ENCODE assay signal across 11 mouse cellular contexts in genomic region chr8:46480533-46480900, GRCm38 (mm10). TPM values are rescaled to one million over a fixed set of nuclear protein-coding genes. Genes with fewer than 3 reads are reported as not detected.
DNase-seq lines count a peak whose midpoint lies in the region; ATAC-seq and TF ChIP-seq lines count a peak whose summit lies in the region.
"Had no signal": no experiment of that assay in that cellular context is flagged by ENCODE, and none has a peak within 500 bp of the region (broad histone marks: within the 10 kb centered on the region; RNA-seq: fewer than 3 reads in every experiment).

No protein-coding gene starts in this region.

- H3K27ac ChIP-seq in hindbrain, embryonic 13.5 days: 0 out of 2 replicates have a peak overlapping the region, but pooled peaks have one; percentile 1
- H3K27ac ChIP-seq in hindbrain, postnatal 0 days: no peak overlapping the region
- H3K27ac ChIP-seq in bone marrow, adult 2 months (ENCODE audit: control insufficient read depth, insufficient read depth, low read depth, low read length, poor library complexity): peak overlapping the region; percentile 26
- peak overlapping the region; percentile 72 for H3K27ac ChIP-seq in heart, embryonic 16.5 days (ENCODE audit: low read length)
- H3K27ac ChIP-seq in liver, embryonic 16.5 days (ENCODE audit: low read length): peak overlapping the region; percentile 77
- H3K27ac ChIP-seq: limb, embryonic 15.5 days had no signal

- DNase-seq in hindbrain, postnatal 0 days (ENCODE audit: low spot score): no peak
- no peak for DNase-seq in adrenal gland, postnatal 10 days
- no peak for DNase-seq in yolk sac, embryonic 10.5 days (ENCODE audit: low spot score)
- DNase-seq: adrenal gland, postnatal 14 days; cerebellum, adult 11 months; thymus, adult 2 months had no signal

- no peak overlapping the region for H3K9ac ChIP-seq in hindbrain, embryonic 13.5 days
- H3K9ac ChIP-seq in hindbrain, postnatal 0 days (replicated peaks; ENCODE audit: low read length): no peak overlapping the region
- peak overlapping the region; percentile 52 for H3K9ac ChIP-seq in heart, embryonic 16.5 days (ENCODE audit: low read length)
- peak overlapping the region; percentile 37; the same call in 1 of the 2 replicates for H3K9ac ChIP-seq in liver, embryonic 16.5 days (ENCODE audit: low read depth, low read length)
- H3K9ac ChIP-seq: limb, embryonic 15.5 days had no signal

- H3K4me3 ChIP-seq in hindbrain, embryonic 13.5 days: no peak overlapping the region
- no peak overlapping the region for H3K4me3 ChIP-seq in hindbrain, postnatal 0 days (ENCODE audit: low read length)
- no peak overlapping the region for H3K4me3 ChIP-seq in bone marrow, adult 2 months (replicated peaks; ENCODE audit: control insufficient read depth, low read depth, low read length)
- no peak overlapping the region for H3K4me3 ChIP-seq in heart, embryonic 16.5 days (ENCODE audit: low read length)
- H3K4me3 ChIP-seq in liver, embryonic 16.5 days (ENCODE audit: low read depth, low read length): no peak overlapping the region
- H3K4me3 ChIP-seq: limb, embryonic 15.5 days had no signal

- H3K9me3 ChIP-seq in hindbrain, embryonic 13.5 days: no peaks in the 10 kb centered on the region
- H3K9me3 ChIP-seq in hindbrain, postnatal 0 days (ENCODE audit: low read length): no peaks in the 10 kb centered on the region
- H3K9me3 ChIP-seq in heart, embryonic 16.5 days (replicated peaks; ENCODE audit: control insufficient read depth, low read length): no peaks in the 10 kb centered on the region
- no peaks in the 10 kb centered on the region for H3K9me3 ChIP-seq in liver, embryonic 16.5 days (replicated peaks; ENCODE audit: control insufficient read depth, low read length)
- H3K9me3 ChIP-seq: limb, embryonic 15.5 days had no signal

- ATAC-seq in hindbrain, embryonic 13.5 days (ENCODE audit: low FRiP score): no peak
- ATAC-seq in hindbrain, postnatal 0 days: no peak
- no peak for ATAC-seq in heart, embryonic 16.5 days (replicated peaks; ENCODE audit: extremely low read depth, insufficient read depth, low FRiP score)
- no peak for ATAC-seq in liver, embryonic 16.5 days (ENCODE audit: low read depth)

- peaks cover 10% of the 10 kb centered on the region; the same call in 1 of the 2 replicates for H3K27me3 ChIP-seq in hindbrain, embryonic 13.5 days
- H3K27me3 ChIP-seq in hindbrain, postnatal 0 days (ENCODE audit: insufficient read depth, low read length): no peaks in the 10 kb centered on the region
- H3K27me3 ChIP-seq in heart, embryonic 16.5 days (ENCODE audit: control insufficient read depth, insufficient read depth, low read length): no peaks in the 10 kb centered on the region
- no peaks in the 10 kb centered on the region for H3K27me3 ChIP-seq in liver, embryonic 16.5 days (ENCODE audit: control insufficient read depth, insufficient read depth, low read depth, low read length)
- H3K27me3 ChIP-seq: limb, embryonic 15.5 days had no signal

- TF ChIP-seq POLR2A in bone marrow, adult 2 months (IDR thresholded peaks at IDR 0.05; ENCODE audit: borderline replicate concordance, control insufficient read depth, low read depth, low read length): no peak

- no peak for TF ChIP-seq CTCF in hindbrain, postnatal 0 days (IDR thresholded peaks at IDR 0.05; ENCODE audit: low read depth)
- no peak for TF ChIP-seq CTCF in bone marrow, adult 2 months (IDR thresholded peaks at IDR 0.05; ENCODE audit: control insufficient read depth, insufficient read depth, low read length)

- no peaks in the 10 kb centered on the region for H3K36me3 ChIP-seq in hindbrain, embryonic 13.5 days
- no peaks in the 10 kb centered on the region for H3K36me3 ChIP-seq in hindbrain, postnatal 0 days (ENCODE audit: insufficient read depth, low read length)
- 0 out of 2 replicates have a peak, but pooled peaks cover 3% of the 10 kb centered on the region for H3K36me3 ChIP-seq in heart, embryonic 16.5 days (ENCODE audit: control insufficient read depth, insufficient read depth)
- no peaks in the 10 kb centered on the region; the same call in 1 of the 2 replicates for H3K36me3 ChIP-seq in liver, embryonic 16.5 days (ENCODE audit: control insufficient read depth, insufficient read depth)
- H3K36me3 ChIP-seq: limb, embryonic 15.5 days had no signal

- no peak overlapping the region for H3K4me2 ChIP-seq in hindbrain, embryonic 13.5 days
- no peak overlapping the region for H3K4me2 ChIP-seq in hindbrain, postnatal 0 days (ENCODE audit: low read depth, low read length)
- no peak overlapping the region for H3K4me2 ChIP-seq in heart, embryonic 16.5 days (ENCODE audit: low read depth, low read length)
- H3K4me2 ChIP-seq in liver, embryonic 16.5 days (ENCODE audit: low read depth, low read length): peak overlapping the region; percentile 25; the same call in 1 of the 2 replicates
- H3K4me2 ChIP-seq: limb, embryonic 15.5 days had no signal

- H3K4me1 ChIP-seq in hindbrain, embryonic 13.5 days (replicated peaks): peaks cover 9% of the 10 kb centered on the region
- H3K4me1 ChIP-seq in hindbrain, postnatal 0 days (ENCODE audit: insufficient read depth, low read length): 0 out of 2 replicates have a peak, but pooled peaks cover 7% of the 10 kb centered on the region
- H3K4me1 ChIP-seq in bone marrow, adult 2 months (ENCODE audit: control insufficient read depth, insufficient read depth, low read length): peaks cover 22% of the 10 kb centered on the region
- H3K4me1 ChIP-seq in heart, embryonic 16.5 days (ENCODE audit: control insufficient read depth, insufficient read depth, low read length): peaks cover 18% of the 10 kb centered on the region
- H3K4me1 ChIP-seq in liver, embryonic 16.5 days (ENCODE audit: control insufficient read depth, low read depth, low read length): peaks cover 65% of the 10 kb centered on the region

- WGBS in hindbrain, embryonic 13.5 days: 72% methylated on average over 6 of the region's 6 CpGs
- WGBS in hindbrain, postnatal 0 days: 59% methylated on average over 6 of the region's 6 CpGs
- 39% methylated on average over 6 of the region's 6 CpGs for WGBS in bone marrow, adult 2 months
- WGBS in heart, embryonic 16.5 days: 49% methylated on average over 6 of the region's 6 CpGs
- 45% methylated on average over 6 of the region's 6 CpGs for WGBS in liver, embryonic 16.5 days (ENCODE audit: insufficient replicate concordance)

RNA-seq across cellular contexts. Expression of gene Acsl1, which starts 9.7 kb away (rescaled TPM):
- polyA plus RNA-seq in hindbrain, embryonic 13.5 days (2015; fragmentation: Nextera tagmentation; extraction: Ambion mirVana): 15.2 and 16.3 TPM in 2 replicates
- total RNA-seq in hindbrain, postnatal 0 days (2014; rRNA removed): 29.0 and 40.3 TPM in 2 replicates
- polyA plus RNA-seq in hindbrain, postnatal 0 days (2015; fragmentation: Nextera tagmentation; extraction: Ambion mirVana): 25.6 and 26.7 TPM in 2 replicates
- polyA plus RNA-seq in bone marrow, adult 2 months (2011; ENCODE audit: insufficient read depth, insufficient read length, low replicate concordance, missing spikeins): 39.8 and 45.2 TPM in 2 replicates
- polyA plus RNA-seq in heart, embryonic 16.5 days (2015; fragmentation: Nextera tagmentation; extraction: Ambion mirVana): 88.1 and 94.7 TPM in 2 replicates
- polyA plus RNA-seq in liver, embryonic 16.5 days (2015; fragmentation: Nextera tagmentation; extraction: Ambion mirVana): 139 and 168 TPM in 2 replicates
- total RNA-seq in adrenal gland, postnatal 10 days (2021): 100 to 1,000 TPM; 915 to 931 TPM

Comparison
In these comparisons a context has a peak if more than half of its experiments do, and no peak if none do; other contexts are left out.
1. H3K9ac ChIP-seq: peak in heart, embryonic 16.5 days (single experiment) and liver, embryonic 16.5 days (single experiment); none in hindbrain, embryonic 13.5 days (single experiment) and hindbrain, postnatal 0 days (single experiment).